Mouse (Mus musculus): ENCODE measurements around the gene Plk4. TPM values are rescaled to one million over a fixed set of nuclear protein-coding genes. Genes with fewer than 3 reads are reported as not detected.
"Not testable (repeated sequence)": the region's sequence is repeated elsewhere in the genome, so short reads cannot be mapped to it uniquely, and the experiment has no call there.

Gene Plk4
- total RNA-seq (2021) = 1 to 10 TPM; 1.4 to 2.3 TPM
- long read RNA-seq, experiment 1, partial matches to known transcripts = 0 of 7 reads
- long read RNA-seq, experiment 1, other reads (novel, unspliced or antisense) = 7 of 7 reads
- long read RNA-seq, experiment 2, partial matches to known transcripts = 0 of 4 reads
- long read RNA-seq, experiment 2, other reads (novel, unspliced or antisense) = 3 of 4 reads

DNA sequence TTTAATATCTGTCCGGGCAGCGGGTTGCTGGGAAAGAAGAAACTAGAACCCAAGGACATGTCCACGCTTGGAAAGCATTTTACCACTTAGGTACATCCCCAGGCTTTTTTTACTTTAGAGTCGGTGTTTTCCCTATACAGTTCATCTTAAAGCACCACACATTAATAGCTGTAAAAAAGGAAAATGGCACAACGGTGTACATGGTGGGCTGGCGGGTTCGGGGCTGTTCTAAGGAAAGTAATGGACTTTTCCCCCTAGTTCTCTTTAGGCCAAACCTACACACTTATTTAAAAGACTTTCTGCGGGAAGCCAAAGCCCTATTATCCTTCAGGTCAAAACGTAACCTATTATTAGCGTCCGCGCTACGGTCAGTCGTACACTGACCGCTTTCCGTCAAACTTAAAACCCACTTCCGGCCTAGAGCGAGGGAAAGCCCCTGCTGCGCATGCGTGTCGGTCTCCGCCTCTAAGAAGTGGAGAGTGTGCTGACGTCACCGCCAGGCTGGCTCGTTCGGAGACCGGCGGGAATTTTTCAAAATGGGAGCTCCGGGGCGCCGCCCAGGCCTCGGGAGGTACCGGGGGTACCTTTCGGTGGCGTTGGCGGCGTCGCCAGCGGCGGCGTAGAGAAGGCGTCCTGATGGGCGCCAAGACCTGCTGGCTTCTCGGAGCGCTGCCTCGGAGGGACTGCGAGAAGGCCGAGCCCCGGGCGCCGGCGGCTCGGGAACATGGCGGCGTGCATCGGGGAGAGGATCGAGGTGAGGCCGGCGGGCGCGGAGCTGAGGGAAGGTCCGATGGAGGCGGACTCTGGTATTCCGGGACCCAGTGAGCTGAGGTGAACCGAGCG is at the start of gene Plk4:
Gene Plk4 (plus strand): TSS at position 490 of the 843 bp plus-strand sequence.
- peak; percentile 93 for DNase-seq

- DNase-seq = no peak
Observed at GRCm38 (mm10) chr3:40760746-40761145, 39.1 kb upstream of the Plk4 start.

DNA sequence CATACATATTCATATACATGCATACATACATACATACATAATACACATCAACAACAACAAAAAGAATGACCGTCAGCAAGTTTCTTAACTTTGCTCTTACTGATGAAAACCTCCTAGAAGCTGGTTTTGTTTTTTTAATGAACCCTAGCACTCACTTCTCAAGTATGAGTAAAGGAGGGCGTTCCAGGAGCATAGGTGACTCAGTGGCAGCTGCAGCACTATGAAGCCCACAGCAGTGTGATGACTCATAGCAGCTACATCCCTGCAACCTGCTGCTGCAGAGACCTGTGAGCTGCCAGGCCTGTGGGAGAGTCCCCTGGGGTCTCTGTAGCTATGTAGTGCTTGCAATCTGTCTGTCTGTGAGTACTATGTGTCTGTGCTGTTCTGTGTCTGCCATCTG is 38.5 kb upstream of the Plk4 start:
- no peak for DNase-seq

DNA sequence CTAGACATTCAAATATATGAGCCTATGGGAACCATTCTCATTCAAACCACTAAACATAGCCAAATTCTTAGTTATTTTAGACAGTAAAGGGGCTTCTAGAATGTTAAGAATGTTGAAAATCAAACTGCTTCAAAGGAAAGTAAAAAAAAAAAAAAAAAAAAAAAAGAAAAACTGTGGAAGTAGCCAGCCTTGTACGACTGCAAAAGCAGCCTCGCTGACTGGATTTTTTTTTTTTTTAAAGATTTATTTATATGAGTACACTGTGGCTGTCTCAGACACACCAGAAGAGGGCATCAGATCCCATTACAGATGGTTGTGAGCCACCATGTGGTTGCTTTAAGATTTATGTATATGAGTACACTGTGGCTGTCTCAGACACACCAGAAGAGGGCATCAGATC is 6.0 kb upstream of the Plk4 start:
- no peak for DNase-seq

DNA sequence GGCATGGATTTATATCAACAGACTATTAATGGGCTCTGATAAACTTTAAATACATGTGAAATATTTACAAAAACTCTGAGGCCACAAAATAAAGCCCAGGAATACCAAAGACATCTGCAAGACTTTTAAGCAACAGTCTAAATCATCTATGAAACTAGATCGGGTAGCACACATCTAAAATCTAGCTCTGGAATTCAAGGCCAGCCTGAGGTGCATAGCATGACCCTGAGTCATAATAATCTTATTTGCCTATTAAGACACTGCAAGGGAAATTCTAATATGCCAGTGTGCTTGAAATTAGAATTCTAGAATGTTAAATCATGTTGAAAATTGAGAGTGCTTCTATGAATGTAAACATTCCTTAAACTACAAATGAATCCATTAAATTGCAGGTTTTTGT is 1.8 kb upstream of the Plk4 start:
- DNase-seq = no peak

DNA sequence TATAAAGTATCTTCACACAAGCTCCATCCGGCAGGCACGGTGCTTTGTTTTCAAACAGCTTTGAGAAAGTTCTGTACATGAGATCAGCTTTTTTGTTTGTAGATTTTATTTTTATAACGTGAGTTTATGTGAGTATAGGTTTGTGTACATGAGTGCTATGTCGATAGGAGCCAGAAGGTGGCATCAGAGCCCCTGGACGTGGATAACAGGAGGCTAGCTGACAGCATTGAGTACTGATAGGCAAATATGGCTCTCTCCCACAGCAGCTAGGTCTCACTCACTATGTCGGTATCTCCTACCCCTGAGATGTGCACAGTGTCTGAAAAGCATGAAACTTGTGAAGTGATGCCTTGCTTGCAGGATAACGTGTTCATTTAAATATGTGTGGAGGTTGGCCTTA is 1.3 kb upstream of the Plk4 start:
- DNase-seq = no peak

DNA sequence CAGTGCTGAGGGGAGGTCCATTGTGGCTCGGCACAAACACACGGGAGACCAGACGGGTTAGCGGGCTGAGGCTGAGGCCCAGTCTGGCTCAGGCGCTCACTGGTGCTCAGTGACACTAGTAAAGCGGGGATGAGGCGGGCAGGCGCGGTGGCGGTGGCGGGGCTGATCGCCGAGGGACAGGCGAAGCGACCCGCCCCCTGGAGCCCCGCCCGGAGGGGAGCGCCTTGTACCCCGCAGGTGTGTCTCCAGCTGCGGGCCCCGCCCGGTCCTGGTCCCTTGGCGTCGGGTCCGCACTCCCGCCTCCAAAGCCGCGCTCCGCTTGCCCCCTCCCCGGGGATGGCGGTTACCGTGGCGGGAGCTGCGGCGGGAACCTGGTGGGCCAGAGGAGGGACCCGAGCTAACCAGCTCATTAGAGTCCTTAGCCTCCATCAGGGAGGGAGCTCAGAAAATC is 579 bp downstream of the Plk4 start:
- DNase-seq = peak; percentile 34

- no peak for DNase-seq
Observed at GRCm38 (mm10) chr3:40806871-40807270, 7.1 kb downstream of the Plk4 start.

DNA sequence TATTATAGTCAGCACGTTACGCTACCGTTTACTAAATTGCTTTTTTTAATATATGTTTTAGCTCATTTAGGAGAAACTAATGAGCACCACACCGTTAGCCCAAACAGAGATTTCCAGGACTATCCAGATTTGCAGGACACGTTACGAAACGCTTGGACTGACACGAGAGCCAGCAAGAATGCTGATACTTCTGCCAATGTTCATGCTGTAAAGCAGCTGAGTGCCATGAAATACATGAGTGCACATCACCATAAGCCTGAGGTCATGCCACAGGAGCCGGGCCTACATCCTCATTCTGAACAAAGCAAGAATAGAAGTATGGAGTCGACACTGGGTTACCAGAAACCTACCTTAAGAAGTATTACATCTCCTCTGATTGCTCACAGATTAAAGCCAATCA is 8.9 kb downstream of the Plk4 start:
- DNase-seq = no peak

DNA sequence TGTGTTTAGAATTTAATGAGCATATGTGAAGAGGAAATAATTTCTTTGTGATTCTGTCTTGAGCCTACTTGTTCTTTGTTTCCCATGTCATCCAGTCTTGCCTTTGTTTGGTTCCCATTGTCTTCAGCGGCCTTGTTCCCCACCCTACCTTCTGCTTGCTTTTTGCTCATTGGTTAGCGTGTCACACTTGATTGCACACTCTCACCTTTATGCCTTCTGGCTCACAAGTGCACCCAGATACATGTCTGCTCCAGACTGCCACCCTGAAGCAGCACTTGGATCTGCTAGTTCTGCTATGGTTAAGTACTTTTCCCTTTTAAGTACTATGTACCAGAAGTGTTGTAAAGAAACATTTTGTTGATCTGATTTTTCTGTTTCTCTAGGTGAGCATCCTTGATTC is 10.1 kb downstream of the Plk4 start:
- DNase-seq = no peak

DNA sequence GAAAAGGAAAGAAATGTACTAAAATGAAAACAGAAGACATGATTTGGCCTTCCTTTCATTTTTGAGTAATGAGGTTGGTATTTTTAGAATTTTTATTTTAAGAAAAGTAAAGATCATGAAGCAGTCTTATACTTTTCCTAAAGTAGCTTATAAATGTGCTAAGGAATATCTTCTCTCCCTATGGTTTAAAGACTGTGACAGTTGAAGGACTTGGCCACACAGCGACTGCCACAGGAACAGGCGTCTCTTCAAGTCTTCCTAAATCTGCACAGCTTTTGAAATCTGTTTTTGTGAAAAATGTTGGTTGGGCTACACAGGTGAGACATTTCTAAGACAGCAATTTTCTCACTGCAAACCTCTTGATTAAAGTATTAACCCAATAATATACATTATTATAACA is 13.5 kb downstream of the Plk4 start:
- DNase-seq = no peak

GRCm38 (mm10) chr3:40845521-40845920 is 45.7 kb downstream of the Plk4 start:
- DNase-seq = not testable (repeated sequence)

DNA sequence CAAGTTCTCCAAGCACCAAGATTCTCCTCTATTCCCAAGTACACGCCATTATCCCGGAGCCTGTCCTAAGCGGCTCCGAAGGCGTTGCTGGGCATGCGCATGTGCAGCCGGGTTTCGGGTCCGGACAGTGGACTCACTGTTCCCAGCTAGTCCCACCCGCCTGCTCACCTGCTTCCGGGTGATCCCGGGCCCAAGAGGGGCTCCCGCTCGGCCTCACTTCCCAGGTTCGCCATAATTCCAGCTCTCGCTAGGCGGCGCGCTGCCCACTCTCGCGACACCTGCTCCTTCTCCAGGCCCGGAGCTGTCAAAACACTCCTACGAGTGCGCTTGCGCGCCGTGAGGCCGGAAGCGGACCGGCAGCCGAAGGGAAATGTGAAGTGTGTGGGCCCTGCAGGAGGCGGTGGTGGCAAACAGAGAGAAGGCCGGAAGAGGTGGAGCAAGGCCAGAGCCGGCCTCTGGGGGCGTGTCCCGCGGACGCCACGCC is 46.7 kb downstream of the Plk4 start, which contains the start of gene Mfsd8:
Gene Mfsd8 (minus strand): TSS at position 414 of the 484 bp plus-strand sequence.
- peak; percentile 97 for DNase-seq

GRCm38 (mm10) chr3:40846957-40847017 is 47.0 kb downstream of the Plk4 start, which contains the start of gene Abhd18:
Gene Abhd18, plus strand, starts transcription at chr3:40846970.
- not testable (repeated sequence) for DNase-seq

GRCm38 (mm10) chr3:40847018-40847417 is 47.2 kb downstream of the Plk4 start:
- peak; percentile 51 for DNase-seq

DNA sequence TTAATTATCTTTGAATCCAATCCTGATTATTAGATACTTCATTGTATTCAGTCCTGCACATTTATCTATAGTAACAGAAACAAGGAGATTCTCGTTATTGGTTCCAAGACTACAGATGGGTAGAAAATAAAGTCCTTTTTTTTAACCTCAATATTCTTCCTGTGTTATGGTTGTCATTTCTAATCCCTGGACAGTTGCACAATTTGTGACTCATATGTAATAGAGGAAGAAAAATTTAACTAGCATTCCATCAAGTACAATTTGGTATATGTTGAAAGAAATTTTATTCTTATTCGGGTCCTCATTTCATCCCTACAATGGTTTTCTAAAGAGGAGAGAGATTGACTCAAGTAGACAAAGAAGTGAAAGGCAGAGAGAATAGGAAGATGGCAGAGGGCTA is 48.1 kb downstream of the Plk4 start:
- not testable (repeated sequence) for DNase-seq

- not testable (repeated sequence) for DNase-seq
Observed at GRCm38 (mm10) chr3:40853123-40853738, 53.4 kb downstream of the Plk4 start.

Other genes starting within 250 kb of the Plk4 start
- not detected for gene Slc25a31, start 91.2 kb upstream of the Plk4 start, total RNA-seq (2021)
- gene Hspa4l, start 55.5 kb upstream of the Plk4 start, total RNA-seq (2021) = 1 to 10 TPM; 6.2 TPM
- 10 to 100 TPM; 15.2 to 18.1 TPM for gene Mfsd8, start 46.9 kb downstream of the Plk4 start, total RNA-seq (2021)
- gene Abhd18, start 47.0 kb downstream of the Plk4 start, total RNA-seq (2021) = 10 to 100 TPM; 17.0 to 24.5 TPM
- under 1 TPM; 0.11 to 0.15 TPM for gene 1700034I23Rik, start 102.5 kb downstream of the Plk4 start, total RNA-seq (2021)
- gene Larp1b, start 149.8 kb downstream of the Plk4 start, total RNA-seq (2021) = 10 to 100 TPM; 60.3 to 69.2 TPM

Data from gastrocnemius, postnatal 25 days (tissue).